Mouse (Mus musculus): ENCODE results near the gene Sh3pxd2a.

- TF ChIP-seq EP300 (IDR thresholded peaks at IDR 0.05; ENCODE audit: insufficient read depth, low read depth, low read length) (no peak), CTCF (IDR thresholded peaks at IDR 0.05; ENCODE audit: low read depth, low read length) (no peak)
Measured at GRCm38 (mm10) chr19:47497736-47498135, 33.5 kb upstream of the Sh3pxd2a start.
